In genomic region chr11:88834134-88834533, GRCm38 (mm10) we compare ENCODE assay signal across 28 mouse cellular contexts. TPM values are rescaled to one million over a fixed set of nuclear protein-coding genes. Genes with fewer than 3 reads are reported as not detected.
A peak's percentile ranks its signal among the peaks of the same experiment; 100 is the strongest.
DNase-seq lines count a peak whose midpoint lies in the region; ATAC-seq lines count a peak whose summit lies in the region.
"Had no signal": no experiment of that assay in that cellular context is flagged by ENCODE, and none has a peak within 500 bp of the region (broad histone marks: within the 10 kb centered on the region; RNA-seq: fewer than 3 reads in every experiment).

No protein-coding gene starts in this region.

- no peaks in the 10 kb centered on the region for H3K27me3 ChIP-seq in hindbrain, embryonic 10.5 days (ENCODE audit: insufficient read depth, poor library complexity, severe bottlenecking)
- H3K27me3 ChIP-seq in hindbrain, embryonic 13.5 days = no peaks in the 10 kb centered on the region
- H3K27me3 ChIP-seq in embryonic facial prominence, embryonic 10.5 days (replicated peaks; ENCODE audit: low read depth, poor library complexity, severe bottlenecking) = no peaks in the 10 kb centered on the region
- H3K27me3 ChIP-seq: CH12.LX; embryonic facial prominence, embryonic 13.5 days; forebrain, embryonic 13.5 days; heart, embryonic 13.5 days; hindbrain, embryonic 12.5 days; intestine, embryonic 15.5 days; Patski had no signal

- no peaks in the 10 kb centered on the region for H3K9me3 ChIP-seq in hindbrain, embryonic 10.5 days
- no peaks in the 10 kb centered on the region for H3K9me3 ChIP-seq in hindbrain, embryonic 13.5 days
- H3K9me3 ChIP-seq in embryonic facial prominence, embryonic 10.5 days = no peaks in the 10 kb centered on the region
- H3K9me3 ChIP-seq: embryonic facial prominence, embryonic 13.5 days; forebrain, embryonic 13.5 days; G1E; heart, embryonic 10.5 days; heart, embryonic 13.5 days; hindbrain, embryonic 12.5 days; intestine, embryonic 15.5 days had no signal

- WGBS in hindbrain, embryonic 10.5 days = 88% methylated on average over 14 of the region's 14 CpGs
- WGBS in hindbrain, embryonic 13.5 days = 86% methylated on average over 14 of the region's 14 CpGs
- WGBS in embryonic facial prominence, embryonic 10.5 days = 90% methylated on average over 14 of the region's 14 CpGs

- peak; percentile 55 for DNase-seq in adrenal gland, postnatal 14 days
- no peak for DNase-seq in adrenal gland, postnatal 25 days
- no peak for DNase-seq in hindbrain, embryonic 10.5 days (ENCODE audit: low spot score)
- no peak for DNase-seq in embryonic facial prominence, embryonic 10.5 days (ENCODE audit: low spot score)
- DNase-seq in kidney, postnatal 36 days = no peak
- DNase-seq: B cell, adult 2 months; cerebellum, adult 11 months; cerebellum, adult 2 months; cerebellum, adult 9-11 months; cerebellum, postnatal 25 days; forebrain, postnatal 0 days; gastrocnemius, postnatal 25 days; heart, postnatal 14 days; heart, postnatal 4 days had no signal

- no peak for ATAC-seq in hindbrain, embryonic 13.5 days (ENCODE audit: low FRiP score)
- ATAC-seq in monocyte, adult 5-6 weeks (replicated peaks; ENCODE audit: insufficient number of reproducible peaks, low FRiP score, low TSS enrichment, poor library complexity, severe bottlenecking) = 0 out of 2 replicates have a peak, but pooled peaks have one; percentile 11
- ATAC-seq: forebrain, embryonic 13.5 days; forebrain, postnatal 0 days; hindbrain, embryonic 16.5 days; intestine, embryonic 15.5 days; Patski had no signal

- no peak overlapping the region for H3K4me3 ChIP-seq in hindbrain, embryonic 10.5 days
- no peak overlapping the region for H3K4me3 ChIP-seq in hindbrain, embryonic 13.5 days
- no peak overlapping the region for H3K4me3 ChIP-seq in embryonic facial prominence, embryonic 10.5 days
- H3K4me3 ChIP-seq: embryonic facial prominence, embryonic 13.5 days; erythroblast, embryonic 14.5 days; forebrain, embryonic 13.5 days; heart, adult 2 months; heart, embryonic 10.5 days; heart, embryonic 13.5 days; hindbrain, embryonic 12.5 days; intestine, embryonic 15.5 days had no signal

- peaks cover 96% of the 10 kb centered on the region for H3K36me3 ChIP-seq in hindbrain, embryonic 10.5 days
- H3K36me3 ChIP-seq in hindbrain, embryonic 13.5 days = peaks cover 79% of the 10 kb centered on the region
- H3K36me3 ChIP-seq in embryonic facial prominence, embryonic 10.5 days (replicated peaks) = peaks cover 94% of the 10 kb centered on the region

- H3K9ac ChIP-seq in hindbrain, embryonic 13.5 days = no peak overlapping the region
- H3K9ac ChIP-seq: embryonic facial prominence, embryonic 13.5 days; forebrain, embryonic 13.5 days; forebrain, postnatal 0 days; heart, embryonic 13.5 days; hindbrain, embryonic 12.5 days; intestine, embryonic 15.5 days had no signal

- no peak overlapping the region for H3K4me2 ChIP-seq in hindbrain, embryonic 13.5 days
- H3K4me2 ChIP-seq: embryonic facial prominence, embryonic 13.5 days; forebrain, embryonic 13.5 days; heart, embryonic 13.5 days; hindbrain, embryonic 12.5 days; intestine, embryonic 15.5 days had no signal

- H3K27ac ChIP-seq in hindbrain, embryonic 10.5 days = 0 out of 2 replicates have a peak overlapping the region, but pooled peaks have one; percentile 41
- no peak overlapping the region for H3K27ac ChIP-seq in hindbrain, embryonic 13.5 days
- H3K27ac ChIP-seq in embryonic facial prominence, embryonic 10.5 days (replicated peaks) = 0 out of 2 replicates have a peak overlapping the region, but pooled peaks have one; percentile 16
- H3K27ac ChIP-seq: embryonic facial prominence, embryonic 13.5 days; forebrain, embryonic 13.5 days; heart, adult 2 months; heart, embryonic 10.5 days; heart, embryonic 13.5 days; hindbrain, embryonic 12.5 days; intestine, embryonic 15.5 days had no signal

- 0 out of 2 replicates have a peak, but pooled peaks cover 4% of the 10 kb centered on the region for H3K4me1 ChIP-seq in hindbrain, embryonic 10.5 days (replicated peaks)
- no peaks in the 10 kb centered on the region for H3K4me1 ChIP-seq in hindbrain, embryonic 13.5 days (replicated peaks)
- H3K4me1 ChIP-seq in embryonic facial prominence, embryonic 10.5 days = peaks cover 6% of the 10 kb centered on the region; the same call in 1 of the 2 replicates
- H3K4me1 ChIP-seq: embryonic facial prominence, embryonic 13.5 days; forebrain, embryonic 13.5 days; hindbrain, embryonic 12.5 days; intestine, embryonic 15.5 days had no signal

RNA-seq across cellular contexts. Expression of gene Akap1, which starts 30.3 kb away (rescaled TPM):
- total RNA-seq in adrenal gland, postnatal 14 days (2021) = 128 and 149 TPM in 2 replicates
- 126 and 129 TPM in 2 replicates for total RNA-seq in adrenal gland, postnatal 25 days (2021)
- 17.7 and 19.6 TPM in 2 replicates for polyA plus RNA-seq in hindbrain, embryonic 10.5 days (2016; fragmentation: Nextera tagmentation; extraction: Ambion mirVana)
- polyA plus RNA-seq in hindbrain, embryonic 13.5 days (2015; fragmentation: Nextera tagmentation; extraction: Ambion mirVana) = 26.9 and 28.6 TPM in 2 replicates
- 16.9 and 17.1 TPM in 2 replicates for polyA plus RNA-seq in embryonic facial prominence, embryonic 10.5 days (2016; fragmentation: Nextera tagmentation; extraction: Ambion mirVana)
- total RNA-seq in monocyte, adult 5-6 weeks (2017) = 0.38 to 2.7 TPM (median 1.2 TPM) in 3 replicates

Comparison
In these comparisons a context has a peak if more than half of its experiments do, and no peak if none do; other contexts are left out.
1. RNA of gene Akap1, which starts 30.3 kb away (total RNA-seq): 128 to 149 TPM in adrenal gland, postnatal 14 days and 126 to 129 TPM in adrenal gland, postnatal 25 days; 0.38 to 2.7 TPM in monocyte, adult 5-6 weeks; every median in the first group is over 10 times any median in the second.